Mouse (Mus musculus) forebrain, embryonic 14.5 days (tissue): ENCODE measurements around the gene Snx19. TPM values are rescaled to one million over a fixed set of nuclear protein-coding genes. Genes with fewer than 3 reads are reported as not detected.
A peak's percentile ranks its signal among the peaks of the same experiment; 100 is the strongest.

Experiments
- ATAC-seq: fragments of 200-750 bp; cut with Nextera tagmentation; 2 replicates; pipeline ENCODE4 v1.8.0; 2017; ENCODE audit warnings: mild to moderate bottlenecking, moderate library complexity
- DNase-seq: peaks from one replicate; pipeline ENCODE4 v3.0.0-alpha.2; 2015; ENCODE audit warnings: low spot score
- H3K27ac ChIP-seq: fragments of 300-500 bp; sonication (generic); 2 replicates; pipeline ENCODE4 v1.5.1; 2014; ENCODE audit warnings: low read depth, mild to moderate bottlenecking, control low read depth, low read length, moderate library complexity
- H3K27me3 ChIP-seq: fragments of 300-500 bp; sonication (generic); replicated peaks from 2 replicates; pipeline ENCODE4 v1.6.1; 2014; ENCODE audit warnings: low read length, control low read depth, mixed read lengths; ENCODE audit not compliant: control insufficient read depth, insufficient read depth
- H3K36me3 ChIP-seq: fragments of 300-500 bp; sonication (generic); 2 replicates; pipeline ENCODE4 v1.6.1; 2014; ENCODE audit warnings: low read length, control low read depth; ENCODE audit not compliant: control insufficient read depth, insufficient read depth
- H3K4me1 ChIP-seq: fragments of 300-500 bp; sonication (generic); 2 replicates; pipeline ENCODE4 v1.6.1; 2014; ENCODE audit warnings: antibody characterized with exemption, low read length, control low read depth; ENCODE audit not compliant: control insufficient read depth, insufficient read depth
- H3K4me2 ChIP-seq: fragments of 300-500 bp; sonication (generic); 2 replicates; pipeline ENCODE4 v1.6.1; 2014; ENCODE audit warnings: mild to moderate bottlenecking, control low read depth, low read length
- H3K4me3 ChIP-seq: fragments of 300-500 bp; sonication (generic); 2 replicates; pipeline ENCODE4 v1.5.1; 2014; ENCODE audit warnings: low read depth, low read length, control low read depth
- H3K9ac ChIP-seq: fragments of 300-500 bp; sonication (generic); 2 replicates; pipeline ENCODE4 v1.6.1; 2014; ENCODE audit warnings: mild to moderate bottlenecking, low read length, control low read depth, moderate library complexity
- H3K9me3 ChIP-seq: fragments of 300-500 bp; sonication (generic); replicated peaks from 2 replicates; pipeline ENCODE4 v1.6.1; 2016; ENCODE audit warnings: low read length, control low read depth, mixed read lengths; ENCODE audit not compliant: control insufficient read depth
- WGBS: fragments of 180-500 bp; shearing (Covaris S2); extraction: QIAGEN DNeasy Blood & Tissue Kit; methylation state at CpG from one replicate; pipeline ENCODE4 v1.1.7; 2014; 5-methylcytosine and 5-hydroxymethylcytosine counted together
- polyA plus RNA-seq: library from polyadenylated mRNA; unstranded; fragments of >200 nt; fragmentation: Nextera tagmentation; extraction: Ambion mirVana; gene quantifications from 2 replicates; pipeline ENCODE4 v1.2.1, GENCODE M21; 2014

Snx19 gene
- polyA plus RNA-seq, result 16.3 and 19.5 TPM in 2 replicates

GRCm38 (mm10) chr9:30426882-30427632 lies at the start of gene Snx19:
Snx19 (plus strand) TSS chr9:30427108.
- H3K27ac ChIP-seq, result no peak within 1 kb of the TSS
- 3% methylated on average over 53 of the region's 53 CpGs for WGBS
- peak; percentile 98 for ATAC-seq

GRCm38 (mm10) chr9:30400771-30401170 lies 26.1 kb upstream of the Snx19 start:
- no peaks in the 10 kb centered on the region for H3K9me3 ChIP-seq
- H3K4me3 ChIP-seq, result no peak overlapping the region
- 21% methylated on average over 1 of the region's 1 CpGs for WGBS
- no peak overlapping the region for H3K27ac ChIP-seq
- ATAC-seq, result 0 out of 2 replicates have a peak, but pooled peaks have one; percentile 32
- peak; percentile 60 for DNase-seq
- no peak overlapping the region for H3K4me2 ChIP-seq
- no peaks in the 10 kb centered on the region for H3K27me3 ChIP-seq
- peaks cover 4% of the 10 kb centered on the region; the same call in 1 of the 2 replicates for H3K4me1 ChIP-seq
- no peaks in the 10 kb centered on the region for H3K36me3 ChIP-seq
- no peak overlapping the region for H3K9ac ChIP-seq

More at GRCm38 (mm10) chr9:30426882-30427632, at the start of gene Snx19:
- Histone ChIP-seq H3K36me3 (peaks cover 15% of the 10 kb centered on the region), H3K9me3 (no peaks in the 10 kb centered on the region), H3K9ac (peak within 1 kb of the TSS; percentile 87), H3K4me2 (peak within 1 kb of the TSS; percentile 79), H3K4me1 (peaks cover 16% of the 10 kb centered on the region), H3K27me3 (no peaks in the 10 kb centered on the region), H3K4me3 (peak within 1 kb of the TSS; percentile 73)
- peak; percentile 90 for DNase-seq

- no peak overlapping the region for H3K4me3 ChIP-seq
- H3K27me3 ChIP-seq, result no peaks in the 10 kb centered on the region
- DNase-seq (peak; percentile 72), ATAC-seq (0 out of 2 replicates have a peak, but pooled peaks have one; percentile 35)
- peaks cover 7% of the 10 kb centered on the region for H3K4me1 ChIP-seq
- 3% methylated on average over 1 of the region's 1 CpGs for WGBS
- no peaks in the 10 kb centered on the region for H3K9me3 ChIP-seq
- H3K36me3 ChIP-seq, result no peaks in the 10 kb centered on the region
- no peak overlapping the region for H3K9ac ChIP-seq
- no peak overlapping the region for H3K27ac ChIP-seq
- no peak overlapping the region for H3K4me2 ChIP-seq
Measured at GRCm38 (mm10) chr9:30422940-30423339, 4.0 kb upstream of the Snx19 start.

- ATAC-seq, result no peak
- no peaks in the 10 kb centered on the region for H3K27me3 ChIP-seq
- H3K9ac ChIP-seq, result no peak overlapping the region
- H3K4me3 ChIP-seq, result no peak overlapping the region
- no peak overlapping the region for H3K27ac ChIP-seq
- H3K36me3 ChIP-seq, result peaks cover 12% of the 10 kb centered on the region
- H3K4me1 ChIP-seq, result peaks cover 15% of the 10 kb centered on the region
- H3K9me3 ChIP-seq, result no peaks in the 10 kb centered on the region
- DNase-seq, result no peak
- H3K4me2 ChIP-seq, result no peak overlapping the region
- 90% methylated on average over 7 of the region's 7 CpGs for WGBS
Measured at GRCm38 (mm10) chr9:30425178-30425577, 1.7 kb upstream of the Snx19 start.

GRCm38 (mm10) chr9:30428231-30428630 lies 1.3 kb downstream of the Snx19 start:
- Histone ChIP-seq H3K4me2 (peak overlapping the region; percentile 79; the same call in 1 of the 2 replicates), H3K9me3 (no peaks in the 10 kb centered on the region), H3K27ac (no peak overlapping the region), H3K27me3 (no peaks in the 10 kb centered on the region), H3K36me3 (peaks cover 27% of the 10 kb centered on the region), H3K4me1 (peaks cover 16% of the 10 kb centered on the region), H3K9ac (peak overlapping the region; percentile 87; the same call in 1 of the 2 replicates), H3K4me3 (no peak overlapping the region)
- no peak for DNase-seq
- 95% methylated on average over 5 of the region's 5 CpGs for WGBS
- ATAC-seq, result no peak

GRCm38 (mm10) chr9:30430447-30430846 lies 3.5 kb downstream of the Snx19 start:
- no peak overlapping the region for H3K4me3 ChIP-seq
- no peak overlapping the region for H3K27ac ChIP-seq
- ATAC-seq (no peak), DNase-seq (no peak)
- WGBS, result 89% methylated on average over 5 of the region's 5 CpGs
- H3K9ac ChIP-seq, result no peak overlapping the region; the same call in 1 of the 2 replicates
- H3K9me3 ChIP-seq, result no peaks in the 10 kb centered on the region
- H3K4me2 ChIP-seq, result no peak overlapping the region
- H3K27me3 ChIP-seq, result no peaks in the 10 kb centered on the region
- peaks cover 44% of the 10 kb centered on the region for H3K36me3 ChIP-seq
- H3K4me1 ChIP-seq, result peaks cover 16% of the 10 kb centered on the region

- no peak for DNase-seq
- Histone ChIP-seq H3K36me3 (peaks cover 58% of the 10 kb centered on the region), H3K9ac (no peak overlapping the region), H3K9me3 (no peaks in the 10 kb centered on the region), H3K4me2 (no peak overlapping the region), H3K27me3 (no peaks in the 10 kb centered on the region), H3K4me3 (no peak overlapping the region), H3K4me1 (peaks cover 16% of the 10 kb centered on the region), H3K27ac (no peak overlapping the region)
- ATAC-seq, result no peak
- 91% methylated on average over 11 of the region's 11 CpGs for WGBS
Measured at GRCm38 (mm10) chr9:30431909-30432308, 5.0 kb downstream of the Snx19 start.

- peaks cover 6% of the 10 kb centered on the region for H3K4me1 ChIP-seq
- WGBS, result 92% methylated on average over 4 of the region's 4 CpGs
- DNase-seq (no peak), ATAC-seq (no peak)
- no peak overlapping the region for H3K27ac ChIP-seq
- H3K9me3 ChIP-seq, result no peaks in the 10 kb centered on the region
- no peaks in the 10 kb centered on the region for H3K27me3 ChIP-seq
- H3K4me2 ChIP-seq, result no peak overlapping the region
- peaks cover 67% of the 10 kb centered on the region for H3K36me3 ChIP-seq
- H3K4me3 ChIP-seq, result no peak overlapping the region
- no peak overlapping the region for H3K9ac ChIP-seq
Measured at GRCm38 (mm10) chr9:30433914-30434313, 7.0 kb downstream of the Snx19 start.

GRCm38 (mm10) chr9:30435902-30436585 lies 9.1 kb downstream of the Snx19 start:
- Histone ChIP-seq H3K27ac (no peak overlapping the region), H3K9ac (no peak overlapping the region), H3K4me2 (no peak overlapping the region), H3K36me3 (peaks cover 81% of the 10 kb centered on the region), H3K9me3 (no peaks in the 10 kb centered on the region), H3K4me3 (no peak overlapping the region), H3K4me1 (no peaks in the 10 kb centered on the region), H3K27me3 (no peaks in the 10 kb centered on the region)
- no peak for ATAC-seq
- no peak for DNase-seq
- WGBS, result 93% methylated on average over 8 of the region's 8 CpGs
